Mouse (Mus musculus) heart, postnatal 0 days (tissue): ENCODE results near the gene Col26a1. TPM values are rescaled to one million over a fixed set of nuclear protein-coding genes. Genes with fewer than 3 reads are reported as not detected.

Experiments used
- ATAC-seq: fragments of 200-750 bp; cut with Nextera tagmentation; 2 replicates; pipeline ENCODE4 v1.8.0; 2017; ENCODE audit warnings: low read depth, moderate number of reproducible peaks, moderate library complexity; ENCODE audit not compliant: insufficient read depth
- DNase-seq: peaks from one replicate; pipeline ENCODE4 v3.0.0-alpha.2; 2016; ENCODE audit warnings: low spot score
- H3K27ac ChIP-seq: fragments of 300-500 bp; sonication (generic); 2 replicates; pipeline ENCODE4 v1.5.1; 2014; ENCODE audit warnings: low read depth, mild to moderate bottlenecking
- H3K27me3 ChIP-seq: fragments of 300-500 bp; sonication (generic); 2 replicates; pipeline ENCODE4 v1.6.1; 2014; ENCODE audit warnings: low read length, mixed read lengths; ENCODE audit not compliant: control insufficient read depth, insufficient read depth
- H3K36me3 ChIP-seq: fragments of 300-500 bp; sonication (generic); replicated peaks from 2 replicates; pipeline ENCODE4 v1.6.1; 2014; ENCODE audit warnings: low read length, mixed read lengths; ENCODE audit not compliant: control insufficient read depth, insufficient read depth
- H3K4me1 ChIP-seq: fragments of 300-500 bp; sonication (generic); 2 replicates; pipeline ENCODE4 v1.6.1; 2014; ENCODE audit warnings: antibody characterized with exemption; ENCODE audit not compliant: control insufficient read depth, insufficient read depth
- H3K4me2 ChIP-seq: fragments of 300-500 bp; sonication (generic); 2 replicates; pipeline ENCODE4 v1.6.1; 2014; ENCODE audit warnings: low read depth, mild to moderate bottlenecking, low read length, moderate library complexity
- H3K4me3 ChIP-seq: fragments of 300-500 bp; sonication (generic); 2 replicates; pipeline ENCODE4 v1.5.1; 2014; ENCODE audit warnings: low read depth, low read length
- H3K9ac ChIP-seq: fragments of 300-500 bp; sonication (generic); replicated peaks from 2 replicates; pipeline ENCODE4 v1.6.1; 2014; ENCODE audit warnings: low read depth, low read length, mixed read lengths
- H3K9me3 ChIP-seq: fragments of 300-500 bp; sonication (generic); replicated peaks from 2 replicates; pipeline ENCODE4 v1.6.1; 2016; ENCODE audit warnings: low read length; ENCODE audit not compliant: control insufficient read depth
- CTCF ChIP-seq: IDR thresholded peaks from 2 replicates; pipeline ENCODE4 v1.5.1; 2016; ENCODE audit warnings: antibody characterized with exemption, control low read depth, low read depth
- EP300 ChIP-seq: IDR thresholded peaks from 2 replicates; pipeline ENCODE4 v1.6.1; 2016; ENCODE audit warnings: antibody characterized with exemption, low read depth
- WGBS: fragments of 180-500 bp; shearing (Covaris S2); extraction: QIAGEN DNeasy Blood & Tissue Kit; methylation state at CpG from one replicate; pipeline ENCODE4 v1.1.7; 2014; 5-methylcytosine and 5-hydroxymethylcytosine counted together
- polyA plus RNA-seq: library from polyadenylated mRNA; unstranded; fragments of >200 nt; fragmentation: Nextera tagmentation; extraction: Ambion mirVana; gene quantifications from 2 replicates; pipeline ENCODE4 v1.2.1, GENCODE M21; 2015
- total RNA-seq: library from RNA; depleted of rRNA; stranded (reverse); fragments of >200 nt; gene quantifications from 2 replicates; pipeline ENCODE4 v1.2.3, GENCODE M21; 2014; ENCODE audit warnings: low replicate concordance

Gene Col26a1
- total and polyA plus RNA-seq, 2 experiments from 2014 or later: 4.1 to 9.9 TPM

DNA sequence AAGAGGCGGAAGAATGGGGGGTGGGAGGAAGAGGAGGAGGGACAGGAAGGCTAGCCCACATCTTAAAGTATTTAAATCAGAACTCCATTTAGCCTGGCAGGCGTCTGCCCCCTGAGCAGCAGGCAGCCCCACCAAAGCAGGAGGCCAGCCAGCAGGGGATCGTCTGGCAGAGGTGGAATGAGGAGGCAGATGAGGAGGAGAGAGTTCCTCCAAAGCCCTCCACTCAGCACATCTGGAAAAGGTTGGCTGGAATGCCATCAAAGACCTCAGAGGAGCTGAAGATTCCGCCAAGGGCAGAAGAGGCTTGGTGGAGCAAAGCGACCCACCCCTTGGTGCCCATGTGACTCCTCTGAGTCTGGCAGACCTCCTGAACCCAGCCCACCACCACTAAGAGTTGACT is 39.1 kb downstream of the Col26a1 start:
- WGBS: 43% methylated on average over 5 of the region's 5 CpGs
- TF ChIP-seq EP300 (no peak), CTCF (no peak)
- DNase-seq: no peak
- Histone ChIP-seq H3K27me3 (no peaks in the 10 kb centered on the region), H3K4me1 (no peaks in the 10 kb centered on the region), H3K4me3 (no peak overlapping the region), H3K9ac (no peak overlapping the region), H3K27ac (no peak overlapping the region), H3K4me2 (no peak overlapping the region), H3K36me3 (no peaks in the 10 kb centered on the region), H3K9me3 (no peaks in the 10 kb centered on the region)
- no peak for ATAC-seq

DNA sequence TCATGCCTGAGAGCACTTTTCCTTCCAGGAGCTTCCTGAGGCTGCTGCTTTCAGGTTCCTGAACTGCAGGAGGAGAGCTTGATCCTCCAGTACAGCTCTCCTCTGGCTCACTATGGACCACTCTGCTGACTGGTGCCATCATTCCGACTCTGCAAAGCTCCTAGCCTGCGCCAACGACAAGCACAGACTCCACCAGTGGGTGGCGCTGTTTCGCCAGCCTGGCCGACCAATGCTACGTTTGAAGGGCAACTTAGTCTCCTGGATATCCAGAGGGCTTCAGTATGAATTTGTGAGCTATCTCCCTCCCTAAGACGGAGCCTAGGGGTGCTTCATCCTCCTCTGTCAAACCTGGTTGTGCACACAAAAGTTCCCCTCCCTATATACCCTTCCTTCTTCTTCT is 43.0 kb downstream of the Col26a1 start:
- ATAC-seq (no peak), DNase-seq (peak; percentile 44)

DNA sequence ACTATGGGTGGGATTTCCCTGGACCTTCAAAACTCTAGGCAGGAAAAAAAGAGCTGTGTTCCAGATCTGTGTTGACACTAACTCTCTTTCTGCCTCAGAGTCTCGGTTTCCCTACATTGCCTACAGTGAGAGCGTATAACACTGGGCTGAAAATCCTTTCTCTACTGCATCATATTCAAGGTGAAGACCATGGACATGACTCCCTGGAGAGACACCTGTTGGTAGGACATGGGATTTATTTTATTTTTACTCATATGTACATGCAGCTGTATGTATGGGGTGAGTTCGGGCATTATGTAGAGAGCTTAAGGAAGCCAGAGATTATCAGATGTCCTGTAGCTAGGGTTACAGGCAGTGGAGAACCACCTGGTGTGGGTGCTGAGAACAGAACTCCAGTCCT is 50.0 kb downstream of the Col26a1 start:
- H3K9ac ChIP-seq: no peak overlapping the region
- H3K9me3 ChIP-seq: peaks cover 8% of the 10 kb centered on the region
- TF ChIP-seq CTCF (peak; percentile 18), EP300 (no peak)
- no peaks in the 10 kb centered on the region for H3K36me3 ChIP-seq
- ATAC-seq (no peak), DNase-seq (no peak)
- WGBS: 72% methylated on average over 3 of the region's 3 CpGs
- H3K27me3 ChIP-seq: no peaks in the 10 kb centered on the region
- H3K27ac ChIP-seq: no peak overlapping the region
- no peak overlapping the region for H3K4me3 ChIP-seq
- H3K4me1 ChIP-seq: no peaks in the 10 kb centered on the region
- H3K4me2 ChIP-seq: no peak overlapping the region

More for the DNA sequence above, 43.0 kb downstream of the Col26a1 start:
- no peaks in the 10 kb centered on the region for H3K4me1 ChIP-seq
- TF ChIP-seq EP300: no peak
- TF ChIP-seq CTCF: peak; percentile 79
- no peak overlapping the region for H3K4me3 ChIP-seq
- no peak overlapping the region for H3K4me2 ChIP-seq
- WGBS: 8% methylated on average over 8 of the region's 8 CpGs
- no peak overlapping the region for H3K9ac ChIP-seq
- H3K27ac ChIP-seq: no peak overlapping the region
- 0 out of 2 replicates have a peak, but pooled peaks cover 5% of the 10 kb centered on the region for H3K27me3 ChIP-seq
- H3K36me3 ChIP-seq: no peaks in the 10 kb centered on the region
- H3K9me3 ChIP-seq: no peaks in the 10 kb centered on the region

DNA sequence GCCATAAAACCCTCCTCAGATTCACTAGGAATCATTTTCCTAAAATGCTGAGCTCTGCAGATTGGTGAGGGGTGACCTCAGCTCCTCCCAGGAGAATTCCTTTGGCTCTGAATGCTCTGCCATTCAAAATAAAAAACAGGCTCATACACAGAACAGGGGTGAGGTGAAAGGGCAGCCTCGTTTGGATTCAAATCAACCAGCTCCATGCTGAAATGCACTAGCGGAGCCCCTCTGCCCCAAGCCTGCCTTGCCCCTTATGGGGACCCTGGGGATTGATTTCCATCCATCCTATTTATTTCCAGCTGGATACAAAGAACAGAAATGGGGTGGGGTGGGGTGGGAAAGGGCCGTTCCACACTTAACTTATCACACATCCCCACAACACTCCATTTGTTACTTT is 52.9 kb downstream of the Col26a1 start:
- Histone ChIP-seq H3K4me3 (no peak overlapping the region), H3K27ac (no peak overlapping the region), H3K4me1 (no peaks in the 10 kb centered on the region), H3K9ac (no peak overlapping the region), H3K4me2 (no peak overlapping the region), H3K27me3 (no peaks in the 10 kb centered on the region), H3K36me3 (no peaks in the 10 kb centered on the region), H3K9me3 (peaks cover 8% of the 10 kb centered on the region)
- DNase-seq: no peak
- no peak for ATAC-seq
- TF ChIP-seq EP300: no peak
- no peak for TF ChIP-seq CTCF
- WGBS: 84% methylated on average over 3 of the region's 3 CpGs

DNA sequence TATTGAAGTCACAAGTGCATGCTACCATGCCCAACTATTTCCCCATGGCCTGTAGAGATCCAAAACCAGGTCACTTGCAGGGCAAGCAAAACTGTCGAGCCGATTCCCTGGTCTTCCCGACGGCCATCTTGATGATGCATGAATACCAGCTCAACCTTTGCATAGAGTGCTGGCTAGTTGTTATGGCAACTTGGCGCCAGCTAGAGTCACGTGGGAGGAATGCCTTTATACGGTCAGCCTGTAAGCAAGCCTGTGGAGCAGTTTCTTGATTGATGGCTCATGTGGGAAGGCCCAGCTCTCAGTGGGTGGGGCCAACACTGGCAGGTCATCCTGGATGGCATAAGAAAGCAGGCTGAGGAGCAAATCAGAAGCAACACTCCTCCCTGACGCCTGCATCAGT is 61.0 kb downstream of the Col26a1 start:
- H3K9ac ChIP-seq: no peak overlapping the region
- no peaks in the 10 kb centered on the region for H3K27me3 ChIP-seq
- no peaks in the 10 kb centered on the region for H3K36me3 ChIP-seq
- H3K4me1 ChIP-seq: no peaks in the 10 kb centered on the region
- TF ChIP-seq CTCF (no peak), EP300 (no peak)
- H3K27ac ChIP-seq: no peak overlapping the region
- no peaks in the 10 kb centered on the region for H3K9me3 ChIP-seq
- ATAC-seq: no peak
- no peak overlapping the region for H3K4me2 ChIP-seq
- no peak for DNase-seq
- no peak overlapping the region for H3K4me3 ChIP-seq
- WGBS: 79% methylated on average over 8 of the region's 8 CpGs

DNA sequence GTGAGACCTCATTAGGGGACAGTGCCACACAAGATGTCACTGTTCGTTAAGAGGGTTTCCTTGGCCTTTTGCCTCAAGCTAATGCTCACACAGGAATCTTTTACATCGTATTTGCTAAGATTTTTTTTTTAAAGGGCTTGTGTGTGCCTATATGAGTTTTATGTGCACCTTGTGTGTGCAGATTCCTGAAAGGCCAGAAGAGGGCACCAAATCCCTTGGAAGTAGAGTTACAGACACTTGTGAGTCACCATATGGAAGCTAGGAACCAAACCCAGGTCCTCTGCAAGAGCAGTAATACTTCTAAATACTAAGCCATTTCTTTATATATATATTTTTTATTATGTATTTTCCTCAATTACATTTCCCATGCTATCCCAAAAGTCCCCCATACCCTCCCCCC is 62.1 kb downstream of the Col26a1 start:
- ATAC-seq: no peak
- WGBS: 76% methylated on average over 2 of the region's 2 CpGs
- no peaks in the 10 kb centered on the region for H3K36me3 ChIP-seq
- no peak overlapping the region for H3K4me3 ChIP-seq
- no peaks in the 10 kb centered on the region for H3K9me3 ChIP-seq
- no peaks in the 10 kb centered on the region for H3K4me1 ChIP-seq
- H3K27me3 ChIP-seq: no peaks in the 10 kb centered on the region
- no peak for TF ChIP-seq EP300
- TF ChIP-seq CTCF: no peak
- no peak overlapping the region for H3K9ac ChIP-seq
- H3K27ac ChIP-seq: no peak overlapping the region
- H3K4me2 ChIP-seq: no peak overlapping the region
- no peak for DNase-seq
